Mouse (Mus musculus) bone marrow macrophage, adult 2 months (primary cell): Measurements from ENCODE around the gene Rnf121. TPM values are rescaled to one million over a fixed set of nuclear protein-coding genes. Genes with fewer than 3 reads are reported as not detected.
A peak's percentile ranks its signal among the peaks of the same experiment; 100 is the strongest.

Source experiments
- H3K27ac ChIP-seq: 2 replicates; pipeline ENCODE4 v1.5.1; 2012; ENCODE audit warnings: low read depth, low read length; ENCODE audit not compliant: insufficient read depth
- H3K4me1 ChIP-seq: 2 replicates; pipeline ENCODE4 v1.6.1; 2012; ENCODE audit warnings: low read length; ENCODE audit not compliant: control insufficient read depth, insufficient read depth
- H3K4me3 ChIP-seq: 2 replicates; pipeline ENCODE4 v1.5.1; 2012; ENCODE audit warnings: mild to moderate bottlenecking, low read length, moderate library complexity; ENCODE audit not compliant: insufficient read depth
- CTCF ChIP-seq: IDR thresholded peaks from 2 replicates; pipeline ENCODE4 v1.5.1; 2012; ENCODE audit warnings: low read depth, mild to moderate bottlenecking, low read length, moderate library complexity
- POLR2A ChIP-seq: IDR thresholded peaks from 2 replicates; pipeline ENCODE4 v1.6.1; 2012; ENCODE audit warnings: mild to moderate bottlenecking, low read depth, low read length, borderline replicate concordance
- polyA plus RNA-seq: library from polyadenylated mRNA; stranded (reverse); fragments of >200 nt; gene quantifications from 2 replicates; pipeline ENCODE4 v1.2.4, GENCODE M21; 2012; ENCODE audit not compliant: missing spikeins, insufficient read depth, insufficient read length

The Rnf121 gene
- polyA plus RNA-seq, 1 experiment, result 17.2 TPM

GRCm38 (mm10) chr7:102101487-102101886, 36.2 kb upstream of the Rnf121 start, which contains the start of gene Art1:
Art1 (plus strand) TSS chr7:102101743.
- Histone ChIP-seq H3K4me1 (peaks cover 5% of the 10 kb centered on the region; the same call in 1 of the 2 replicates), H3K4me3 (no peak within 1 kb of the TSS), H3K27ac (no peak within 1 kb of the TSS)
- no peak for TF ChIP-seq POLR2A
- no peak for TF ChIP-seq CTCF

GRCm38 (mm10) chr7:102100868-102101267, 35.6 kb upstream of the Rnf121 start:
- Histone ChIP-seq H3K27ac (no peak overlapping the region), H3K4me3 (no peak overlapping the region), H3K4me1 (peaks cover 5% of the 10 kb centered on the region; the same call in 1 of the 2 replicates)
- no peak for TF ChIP-seq POLR2A
- TF ChIP-seq CTCF, result no peak

GRCm38 (mm10) chr7:102099760-102100661, 34.7 kb upstream of the Rnf121 start:
- Histone ChIP-seq H3K4me3 (peak overlapping the region; percentile 40), H3K27ac (no peak overlapping the region), H3K4me1 (peaks cover 5% of the 10 kb centered on the region; the same call in 1 of the 2 replicates)
- TF ChIP-seq POLR2A (no peak), CTCF (0 out of 2 replicates have a peak, but pooled peaks have one; percentile 10)

- no peak overlapping the region for H3K4me3 ChIP-seq
- no peak overlapping the region for H3K27ac ChIP-seq
- TF ChIP-seq POLR2A (no peak), CTCF (no peak)
- no peaks in the 10 kb centered on the region for H3K4me1 ChIP-seq
Observed at GRCm38 (mm10) chr7:102087336-102087735, 22.1 kb upstream of the Rnf121 start.

- TF ChIP-seq POLR2A (no peak), CTCF (no peak)
Observed at GRCm38 (mm10) chr7:102084041-102084696, 18.9 kb upstream of the Rnf121 start.

GRCm38 (mm10) chr7:102082816-102083215, 17.5 kb upstream of the Rnf121 start, which contains the start of gene Trpc2:
Trpc2 (plus strand) TSS chr7:102083116.
- no peak for TF ChIP-seq POLR2A
- no peak for TF ChIP-seq CTCF
- no peak within 1 kb of the TSS for H3K27ac ChIP-seq
- H3K4me3 ChIP-seq, result no peak within 1 kb of the TSS
- H3K4me1 ChIP-seq, result no peaks in the 10 kb centered on the region

More at GRCm38 (mm10) chr7:102084041-102084696, 18.9 kb upstream of the Rnf121 start:
- H3K27ac ChIP-seq, result no peak overlapping the region
- H3K4me1 ChIP-seq, result no peaks in the 10 kb centered on the region
- no peak overlapping the region for H3K4me3 ChIP-seq

GRCm38 (mm10) chr7:102081784-102082183, 16.5 kb upstream of the Rnf121 start:
- TF ChIP-seq CTCF (no peak), POLR2A (no peak)
- no peaks in the 10 kb centered on the region for H3K4me1 ChIP-seq

GRCm38 (mm10) chr7:102080311-102080710, 15.0 kb upstream of the Rnf121 start:
- Histone ChIP-seq H3K4me3 (no peak overlapping the region), H3K4me1 (no peaks in the 10 kb centered on the region), H3K27ac (no peak overlapping the region)
- TF ChIP-seq CTCF (no peak), POLR2A (no peak)

More at GRCm38 (mm10) chr7:102081784-102082183, 16.5 kb upstream of the Rnf121 start:
- Histone ChIP-seq H3K27ac (no peak overlapping the region), H3K4me3 (no peak overlapping the region)

GRCm38 (mm10) chr7:102078517-102078916, 13.2 kb upstream of the Rnf121 start:
- Histone ChIP-seq H3K4me1 (no peaks in the 10 kb centered on the region), H3K4me3 (no peak overlapping the region), H3K27ac (no peak overlapping the region)
- TF ChIP-seq POLR2A (no peak), CTCF (no peak)
